Mouse (Mus musculus): Measurements from ENCODE around the gene Prkag1.
"Not testable (repeated sequence)": the region's sequence is repeated elsewhere in the genome, so short reads cannot be mapped to it uniquely, and the experiment has no call there.

Gene Prkag1

DNA sequence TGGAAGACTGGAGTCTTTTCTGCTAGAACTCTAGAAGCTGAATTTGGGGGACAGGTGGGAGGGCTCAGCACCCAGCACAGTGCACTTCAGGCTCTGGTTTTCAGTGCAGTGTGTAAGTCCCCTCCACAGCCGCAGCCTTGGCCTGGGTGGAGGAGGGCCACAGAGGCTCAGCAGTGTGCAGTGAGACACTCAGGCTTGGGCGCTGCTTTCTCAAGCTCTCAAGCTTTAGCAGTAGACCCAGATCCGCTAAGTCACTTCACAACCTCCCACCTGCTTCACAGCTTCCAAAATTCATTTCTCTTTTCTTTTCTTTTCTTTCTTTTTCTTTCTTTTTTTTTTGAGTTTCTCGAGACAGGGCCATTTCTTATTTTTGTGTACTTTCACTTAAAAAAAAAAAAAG, 10.4 kb downstream of the Prkag1 start:
- Histone ChIP-seq H3K4me3 (replicated peaks; ENCODE audit: low read length) (no peak overlapping the region), H3K4me1 (replicated peaks; ENCODE audit: low read depth, low read length) (peaks cover 41% of the 10 kb centered on the region), H3K9me3 (ENCODE audit: low read length) (no peaks in the 10 kb centered on the region), H3K27me3 (ENCODE audit: insufficient read depth, low read length) (no peaks in the 10 kb centered on the region), H3K36me3 (ENCODE audit: insufficient read depth, low read length) (peaks cover 54% of the 10 kb centered on the region)
- TF ChIP-seq POU5F1 (IDR thresholded peaks at IDR 0.05; ENCODE audit: borderline replicate concordance, low read length) (no peak), CTCF (conservative IDR thresholded peaks at IDR 0.05; ENCODE audit: low read length) (no peak), NANOG (IDR thresholded peaks at IDR 0.05; ENCODE audit: borderline replicate concordance, low read length) (no peak)

DNA sequence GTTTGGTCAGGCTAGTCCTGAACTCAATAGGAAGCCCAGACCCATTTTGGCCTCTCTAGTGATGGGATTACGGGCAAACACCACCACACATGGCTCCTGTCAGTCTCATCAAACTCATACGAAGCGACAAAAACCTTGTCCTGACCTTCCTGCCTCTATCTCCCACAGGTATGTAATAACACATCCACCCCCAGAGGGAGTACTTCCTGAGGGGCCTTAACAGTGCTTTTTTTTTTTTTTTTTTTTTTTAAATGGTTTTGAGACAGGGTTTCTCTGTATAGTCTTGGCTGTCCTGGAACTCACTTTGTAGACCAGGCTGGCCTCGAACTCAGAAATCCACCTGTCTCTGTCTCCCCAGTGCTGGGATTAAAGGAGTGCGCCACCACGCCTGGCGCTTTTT, 13.2 kb downstream of the Prkag1 start:
- Histone ChIP-seq H3K9me3 (ENCODE audit: low read length) (no peaks in the 10 kb centered on the region), H3K4me3 (replicated peaks; ENCODE audit: low read length) (no peak overlapping the region), H3K27me3 (ENCODE audit: insufficient read depth, low read length) (no peaks in the 10 kb centered on the region), H3K36me3 (ENCODE audit: insufficient read depth, low read length) (peaks cover 58% of the 10 kb centered on the region), H3K4me1 (replicated peaks; ENCODE audit: low read depth, low read length) (peaks cover 42% of the 10 kb centered on the region)
- TF ChIP-seq POU5F1 (IDR thresholded peaks at IDR 0.05; ENCODE audit: borderline replicate concordance, low read length) (no peak), NANOG (IDR thresholded peaks at IDR 0.05; ENCODE audit: borderline replicate concordance, low read length) (no peak), CTCF (conservative IDR thresholded peaks at IDR 0.05; ENCODE audit: low read length) (no peak)

DNA sequence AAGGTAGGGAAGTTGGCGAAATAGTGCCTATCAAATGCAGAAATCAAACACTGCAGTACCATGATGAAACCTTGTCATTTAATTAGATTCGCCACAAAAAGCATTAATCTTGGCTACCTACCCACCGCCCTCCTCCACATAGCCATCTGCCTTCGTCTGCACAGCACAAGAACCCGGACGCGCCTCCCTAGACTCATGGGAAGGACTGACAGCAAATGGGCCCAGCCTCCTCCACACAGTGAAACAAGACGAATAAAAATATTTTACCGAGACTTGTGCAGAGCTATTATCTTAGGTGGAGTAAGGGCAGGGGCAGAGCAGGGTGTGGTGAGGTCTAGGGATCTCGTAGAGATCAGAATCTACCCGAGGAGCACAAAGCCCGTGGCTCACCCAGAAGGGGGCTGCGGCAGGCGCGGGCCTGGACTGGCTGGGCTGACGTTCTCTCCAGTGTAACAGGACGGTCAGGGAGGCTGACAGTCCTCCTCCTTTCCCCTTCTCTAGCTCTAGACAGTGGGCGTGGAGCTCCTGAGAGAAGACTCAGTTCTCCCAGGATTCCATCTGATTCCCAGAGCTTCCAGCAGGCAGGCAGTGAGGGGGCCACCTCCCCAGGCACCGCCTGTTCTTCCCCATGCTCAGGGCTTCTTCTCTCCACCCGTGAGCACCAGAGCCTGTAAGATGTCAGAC, 18.4 kb downstream of the Prkag1 start:
- TF ChIP-seq POU5F1 (IDR thresholded peaks at IDR 0.05; ENCODE audit: borderline replicate concordance, low read length): no peak
- no peak for TF ChIP-seq NANOG (IDR thresholded peaks at IDR 0.05; ENCODE audit: borderline replicate concordance, low read length)
- no peak for TF ChIP-seq CTCF (conservative IDR thresholded peaks at IDR 0.05; ENCODE audit: low read length)
- no peaks in the 10 kb centered on the region for H3K9me3 ChIP-seq (ENCODE audit: low read length)
- peaks cover 22% of the 10 kb centered on the region for H3K27me3 ChIP-seq (ENCODE audit: insufficient read depth, low read length)
- H3K4me1 ChIP-seq (replicated peaks; ENCODE audit: low read depth, low read length): peaks cover 33% of the 10 kb centered on the region
- H3K36me3 ChIP-seq (ENCODE audit: insufficient read depth, low read length): peaks cover 54% of the 10 kb centered on the region
- peak overlapping the region; percentile 37; the same call in 1 of the 2 replicates for H3K4me3 ChIP-seq (replicated peaks; ENCODE audit: low read length)

DNA sequence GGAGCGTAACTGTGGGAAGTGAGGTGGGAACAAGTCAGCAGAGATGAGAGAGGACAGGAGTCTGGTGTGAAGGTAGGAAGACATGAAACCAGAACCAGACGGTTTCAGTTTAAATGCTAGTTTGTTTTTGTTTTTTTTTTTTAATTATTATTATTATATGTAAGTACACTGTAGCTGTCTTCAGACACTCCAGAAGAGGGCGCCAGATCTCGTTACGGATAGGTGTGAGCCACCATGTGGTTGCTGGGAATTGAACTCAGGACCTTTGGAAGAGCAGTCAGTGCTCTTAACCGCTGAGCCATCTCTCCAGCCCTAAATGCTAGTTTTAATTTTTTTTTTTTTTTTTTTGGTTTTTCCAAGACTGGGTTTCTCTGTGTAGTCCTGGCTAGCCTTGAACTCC, 21.1 kb downstream of the Prkag1 start:
- peak; percentile 13 for TF ChIP-seq CTCF (conservative IDR thresholded peaks at IDR 0.05; ENCODE audit: low read length)
- H3K4me1 ChIP-seq (replicated peaks; ENCODE audit: low read depth, low read length): peaks cover 50% of the 10 kb centered on the region
- not testable (repeated sequence) for H3K4me3 ChIP-seq (replicated peaks; ENCODE audit: low read length); H3K9me3 ChIP-seq (ENCODE audit: low read length)
- H3K27me3 ChIP-seq (ENCODE audit: insufficient read depth, low read length): peaks cover 48% of the 10 kb centered on the region
- peaks cover 38% of the 10 kb centered on the region for H3K36me3 ChIP-seq (ENCODE audit: insufficient read depth, low read length)

DNA sequence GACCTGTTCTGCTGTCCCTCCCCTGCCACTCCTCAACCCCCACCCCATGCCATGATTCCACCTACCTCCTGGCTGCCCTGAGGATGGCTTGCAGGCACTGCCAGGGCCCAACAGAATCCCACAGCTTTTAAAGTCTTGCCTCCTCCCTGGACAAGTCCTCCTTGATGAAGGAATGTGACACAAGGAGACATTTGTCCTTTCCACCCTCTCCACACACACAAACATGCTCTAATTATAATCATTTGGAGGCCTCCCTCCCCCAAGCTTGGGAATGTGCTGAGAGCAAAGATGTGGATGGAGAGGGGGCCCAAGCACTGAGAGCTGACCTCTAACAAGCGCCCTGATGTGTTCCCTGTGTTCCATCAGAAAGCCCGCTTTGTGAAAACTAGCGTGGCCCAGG, 21.9 kb downstream of the Prkag1 start, which contains the start of gene Ddn:
TSS of gene Ddn (minus strand) at position 101 of the 400 bp plus-strand sequence.
- Histone ChIP-seq H3K4me3 (replicated peaks; ENCODE audit: low read length) (peak within 1 kb of the TSS; percentile 67), H3K27me3 (ENCODE audit: insufficient read depth, low read length) (peaks cover 56% of the 10 kb centered on the region), H3K4me1 (replicated peaks; ENCODE audit: low read depth, low read length) (peaks cover 58% of the 10 kb centered on the region), H3K9me3 (ENCODE audit: low read length) (no peaks in the 10 kb centered on the region), H3K36me3 (ENCODE audit: insufficient read depth, low read length) (peaks cover 30% of the 10 kb centered on the region)
- TF ChIP-seq NANOG (IDR thresholded peaks at IDR 0.05; ENCODE audit: borderline replicate concordance, low read length) (no peak), POU5F1 (IDR thresholded peaks at IDR 0.05; ENCODE audit: borderline replicate concordance, low read length) (no peak), CTCF (conservative IDR thresholded peaks at IDR 0.05; ENCODE audit: low read length) (no peak)

DNA sequence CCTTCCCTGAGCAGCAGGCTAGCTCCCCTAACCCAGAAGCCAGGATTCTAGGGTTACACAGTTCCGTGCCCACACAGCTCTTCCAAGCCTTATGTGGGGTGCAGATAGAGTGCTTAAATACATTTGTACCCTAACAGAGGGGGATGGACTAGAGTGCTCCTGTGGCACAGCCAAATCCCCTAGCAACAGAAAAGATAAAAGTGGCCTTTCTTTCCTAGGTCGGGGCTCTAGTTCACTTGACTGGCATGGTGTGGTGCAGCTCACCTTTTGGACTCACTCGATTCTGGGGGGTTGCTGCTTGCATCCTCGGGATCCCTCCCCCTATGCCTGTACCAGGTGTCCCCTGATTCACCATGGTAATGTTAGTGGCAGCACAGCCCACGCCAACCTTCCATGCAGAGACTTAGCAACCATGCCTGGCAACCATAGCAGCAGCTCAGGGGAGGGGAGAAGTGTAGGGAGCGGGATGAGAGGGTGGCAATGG, 22.6 kb downstream of the Prkag1 start:
- Histone ChIP-seq H3K9me3 (ENCODE audit: low read length) (no peaks in the 10 kb centered on the region), H3K27me3 (ENCODE audit: insufficient read depth, low read length) (peaks cover 63% of the 10 kb centered on the region), H3K36me3 (ENCODE audit: insufficient read depth, low read length) (peaks cover 24% of the 10 kb centered on the region), H3K4me3 (replicated peaks; ENCODE audit: low read length) (peak overlapping the region; percentile 67; the same call in 1 of the 2 replicates), H3K4me1 (replicated peaks; ENCODE audit: low read depth, low read length) (peaks cover 58% of the 10 kb centered on the region)
- TF ChIP-seq NANOG (IDR thresholded peaks at IDR 0.05; ENCODE audit: borderline replicate concordance, low read length): no peak
- TF ChIP-seq POU5F1 (IDR thresholded peaks at IDR 0.05; ENCODE audit: borderline replicate concordance, low read length): no peak
- TF ChIP-seq CTCF (conservative IDR thresholded peaks at IDR 0.05; ENCODE audit: low read length): no peak

DNA sequence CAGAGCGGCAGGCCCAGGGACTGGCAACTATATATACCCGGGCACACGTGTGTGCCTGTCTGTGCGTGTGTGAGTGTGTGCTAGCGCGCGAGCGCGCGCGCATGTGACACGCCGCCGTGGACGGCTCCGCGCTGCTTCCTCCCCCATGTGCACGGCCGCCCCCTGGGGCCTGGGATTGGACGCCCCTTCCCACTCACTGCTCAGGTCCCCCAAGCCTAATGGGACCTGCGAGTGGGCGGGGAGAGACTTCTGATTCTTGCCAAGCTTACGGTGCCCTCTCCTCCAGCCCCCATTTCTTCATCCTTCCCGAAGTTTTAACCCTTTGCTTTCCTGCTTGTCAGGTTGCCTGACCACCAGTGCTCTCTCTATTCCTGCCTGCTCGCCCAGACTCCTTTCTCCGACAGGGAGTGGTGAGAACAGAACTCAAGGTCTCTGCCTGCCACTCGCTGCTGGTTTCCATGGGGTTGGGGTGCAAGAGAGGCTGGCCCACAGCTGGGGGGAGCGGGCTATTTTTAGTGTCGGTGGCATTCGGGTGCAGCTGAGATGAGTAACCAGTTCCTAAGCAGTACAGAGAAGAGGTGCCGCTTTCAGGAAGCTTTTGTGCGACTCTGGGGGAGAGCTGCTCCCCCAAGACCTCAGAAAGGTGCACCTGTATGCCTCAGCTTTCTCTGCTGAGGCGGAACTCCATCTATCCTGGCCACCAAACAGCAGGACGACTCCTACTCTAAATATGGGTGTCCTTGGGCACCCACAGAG, 23.2 kb downstream of the Prkag1 start:
- Histone ChIP-seq H3K36me3 (ENCODE audit: insufficient read depth, low read length) (peaks cover 18% of the 10 kb centered on the region), H3K27me3 (ENCODE audit: insufficient read depth, low read length) (peaks cover 70% of the 10 kb centered on the region), H3K9me3 (ENCODE audit: low read length) (no peaks in the 10 kb centered on the region), H3K4me3 (replicated peaks; ENCODE audit: low read length) (peak overlapping the region; percentile 67), H3K4me1 (replicated peaks; ENCODE audit: low read depth, low read length) (peaks cover 58% of the 10 kb centered on the region)
- no peak for TF ChIP-seq NANOG (IDR thresholded peaks at IDR 0.05; ENCODE audit: borderline replicate concordance, low read length)
- no peak for TF ChIP-seq CTCF (conservative IDR thresholded peaks at IDR 0.05; ENCODE audit: low read length)
- TF ChIP-seq POU5F1 (IDR thresholded peaks at IDR 0.05; ENCODE audit: borderline replicate concordance, low read length): no peak

DNA sequence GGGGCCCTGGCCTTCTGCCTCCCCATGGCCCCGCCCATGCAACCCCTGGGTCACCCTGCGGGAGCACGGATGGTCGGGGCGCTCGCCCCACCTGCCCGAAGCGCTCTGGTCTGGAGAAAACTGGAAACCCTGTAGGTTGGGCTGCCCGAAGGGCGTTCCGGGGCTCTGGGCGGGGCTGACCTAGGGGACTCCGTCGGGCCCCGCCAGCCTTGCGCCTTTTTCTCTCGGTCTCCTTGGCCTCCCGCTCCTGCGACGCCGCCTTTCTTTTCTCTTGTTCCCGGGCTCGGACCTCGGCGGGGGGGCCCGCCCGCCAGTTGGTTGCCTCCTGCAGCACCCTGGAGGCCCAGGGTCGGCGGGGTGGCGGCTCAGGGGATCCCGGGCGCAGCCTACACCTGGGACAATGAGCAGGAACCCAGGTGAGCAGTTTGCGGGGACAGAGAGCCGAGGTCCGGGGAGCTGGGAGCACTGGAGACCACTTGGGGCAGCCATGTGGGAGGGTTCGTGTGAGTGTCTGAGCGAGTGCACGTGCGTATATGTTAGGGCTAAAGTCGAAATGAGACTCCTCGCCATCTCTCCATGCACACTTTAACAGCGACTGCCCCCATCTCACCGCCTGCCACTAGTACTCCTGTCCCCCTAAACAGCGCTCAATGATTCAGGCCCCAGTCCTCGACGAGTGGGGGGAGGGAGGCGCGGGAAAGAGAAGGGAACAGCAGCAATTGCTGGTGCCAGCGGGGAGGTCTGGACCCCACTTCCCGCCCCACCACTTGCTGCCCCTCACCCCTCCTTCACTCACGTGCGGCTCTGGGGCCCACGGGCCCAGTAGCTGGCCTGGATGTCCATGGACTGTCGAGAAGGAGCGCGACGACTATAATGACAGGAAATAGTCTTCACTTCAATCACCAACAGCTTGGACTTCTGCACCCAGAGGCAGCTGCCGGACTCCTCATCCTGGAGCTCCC, 24.2 kb downstream of the Prkag1 start:
- H3K4me1 ChIP-seq (replicated peaks; ENCODE audit: low read depth, low read length): peaks cover 56% of the 10 kb centered on the region
- TF ChIP-seq CTCF (conservative IDR thresholded peaks at IDR 0.05; ENCODE audit: low read length) (no peak), POU5F1 (IDR thresholded peaks at IDR 0.05; ENCODE audit: borderline replicate concordance, low read length) (no peak), NANOG (IDR thresholded peaks at IDR 0.05; ENCODE audit: borderline replicate concordance, low read length) (no peak)

More for the DNA sequence above, 24.2 kb downstream of the Prkag1 start:
- Histone ChIP-seq H3K4me3 (replicated peaks; ENCODE audit: low read length) (peak overlapping the region; percentile 72), H3K36me3 (ENCODE audit: insufficient read depth, low read length) (peaks cover 11% of the 10 kb centered on the region), H3K27me3 (ENCODE audit: insufficient read depth, low read length) (peaks cover 80% of the 10 kb centered on the region), H3K9me3 (ENCODE audit: low read length) (no peaks in the 10 kb centered on the region)

Measured in E14TG2a.4 (cell line).